Mouse (Mus musculus): ENCODE measurements around the gene Ces2c.
"Not testable (repeated sequence)": the region's sequence is repeated elsewhere in the genome, so short reads cannot be mapped to it uniquely, and the experiment has no call there.

DNA sequence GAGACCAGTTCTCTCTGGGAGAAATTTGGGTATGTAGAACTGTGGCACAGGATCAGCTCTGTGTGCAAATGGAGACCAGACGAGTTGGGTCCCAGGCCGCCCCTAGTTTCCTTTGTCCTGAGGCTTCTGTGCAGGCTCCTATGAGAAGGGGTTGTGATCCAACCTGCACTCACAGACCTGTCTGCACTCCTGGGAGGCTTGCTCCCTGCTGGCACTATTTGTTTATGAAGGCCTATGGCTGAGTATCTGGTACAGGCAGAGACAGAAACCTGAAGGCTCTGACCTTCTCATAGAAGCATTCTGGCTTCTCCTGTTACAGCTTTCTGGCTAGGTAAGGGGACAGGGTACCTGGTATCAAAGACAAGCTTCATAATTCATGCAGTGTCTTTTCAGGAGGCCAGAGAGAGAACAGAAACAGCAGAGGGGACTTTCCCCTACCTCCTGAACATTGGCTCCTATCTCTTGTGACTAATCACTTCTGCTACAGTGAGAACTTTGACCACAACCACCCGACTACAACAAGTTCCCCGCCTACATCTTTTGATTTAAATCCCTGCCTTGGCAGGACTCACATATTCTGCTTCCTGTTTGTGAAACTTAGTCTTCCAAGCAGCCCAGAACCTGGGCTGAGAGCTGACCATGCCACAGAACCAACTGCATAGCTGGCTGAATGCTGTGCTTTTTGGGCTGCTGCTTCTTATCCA lies 39.5 kb downstream of the Ces2c start:
- TF ChIP-seq POLR2A (IDR thresholded peaks at IDR 0.05; ENCODE audit: borderline replicate concordance, low read depth, low read length); CTCF (IDR thresholded peaks at IDR 0.05; ENCODE audit: low read depth, low read length): not testable (repeated sequence)

Measured in bone marrow macrophage, adult 2 months (primary cell).